31 mouse cellular contexts compared by ENCODE assay signal in genomic region chr19:29016204-29016765, GRCm38 (mm10). TPM values are rescaled to one million over a fixed set of nuclear protein-coding genes. Genes with fewer than 3 reads are reported as not detected.
A peak's percentile ranks its signal among the peaks of the same experiment; 100 is the strongest.
DNase-seq lines count a peak whose midpoint lies in the region; ATAC-seq and TF ChIP-seq lines count a peak whose summit lies in the region.
"Had no signal": no experiment of that assay in that cellular context is flagged by ENCODE, and none has a peak within 500 bp of the region (broad histone marks: within the 10 kb centered on the region; RNA-seq: fewer than 3 reads in every experiment).

No protein-coding gene starts in this region.

- TF ChIP-seq CTCF in kidney, postnatal 0 days (IDR thresholded peaks at IDR 0.05; ENCODE audit: low read depth), result no peak

- no peak overlapping the region for H3K4me2 ChIP-seq in kidney, postnatal 0 days (ENCODE audit: low read length)
- H3K4me2 ChIP-seq: embryonic facial prominence, embryonic 13.5 days; forebrain, embryonic 13.5 days; heart, embryonic 15.5 days; hindbrain, embryonic 15.5 days; intestine, embryonic 15.5 days; limb, embryonic 12.5 days; liver, embryonic 11.5 days; midbrain, embryonic 15.5 days; neural tube, embryonic 12.5 days had no signal

- H3K9me3 ChIP-seq in kidney, postnatal 0 days (replicated peaks; ENCODE audit: low read length), result no peaks in the 10 kb centered on the region
- H3K9me3 ChIP-seq: forebrain, embryonic 13.5 days; heart, embryonic 15.5 days; hindbrain, embryonic 15.5 days; intestine, embryonic 15.5 days; limb, embryonic 12.5 days; midbrain, embryonic 15.5 days; neural tube, embryonic 12.5 days had no signal

- H3K36me3 ChIP-seq in kidney, postnatal 0 days (ENCODE audit: insufficient read depth, low read length), result peaks cover 19% of the 10 kb centered on the region; the same call in 1 of the 2 replicates

- H3K27me3 ChIP-seq in kidney, postnatal 0 days (ENCODE audit: insufficient read depth, low read length), result no peaks in the 10 kb centered on the region
- H3K27me3 ChIP-seq: embryonic facial prominence, embryonic 13.5 days; forebrain, embryonic 13.5 days; heart, embryonic 15.5 days; hindbrain, embryonic 15.5 days; intestine, embryonic 15.5 days; limb, embryonic 12.5 days; midbrain, embryonic 15.5 days; neural tube, embryonic 12.5 days; Patski had no signal

- ATAC-seq in kidney, postnatal 0 days (replicated peaks; ENCODE audit: low FRiP score, low read depth), result no peak
- ATAC-seq: CD4-positive, CD25-positive, alpha-beta regulatory T cell, adult 4 months; forebrain, embryonic 13.5 days; intestine, embryonic 15.5 days; liver, postnatal 0 days; lung, postnatal 0 days; midbrain, embryonic 15.5 days; Patski had no signal

- no peak overlapping the region for H3K4me3 ChIP-seq in kidney, postnatal 0 days (replicated peaks; ENCODE audit: low read depth, low read length)
- H3K4me3 ChIP-seq: embryonic facial prominence, embryonic 13.5 days; forebrain, embryonic 13.5 days; heart, embryonic 15.5 days; hindbrain, embryonic 15.5 days; intestine, embryonic 15.5 days; limb, embryonic 12.5 days; midbrain, embryonic 15.5 days; neural tube, embryonic 12.5 days had no signal

- H3K27ac ChIP-seq in kidney, postnatal 0 days, result peak overlapping the region; percentile 50; the same call in 1 of the 2 replicates
- H3K27ac ChIP-seq: embryonic facial prominence, embryonic 13.5 days; forebrain, embryonic 13.5 days; hindbrain, embryonic 15.5 days; intestine, embryonic 15.5 days; macrophage; midbrain, embryonic 15.5 days; neural tube, embryonic 12.5 days had no signal

- no peak overlapping the region for H3K9ac ChIP-seq in kidney, postnatal 0 days (ENCODE audit: low read depth, low read length)
- H3K9ac ChIP-seq: embryonic facial prominence, embryonic 13.5 days; forebrain, embryonic 13.5 days; heart, embryonic 15.5 days; hindbrain, embryonic 15.5 days; intestine, embryonic 15.5 days; limb, embryonic 12.5 days; liver, postnatal 0 days; midbrain, embryonic 15.5 days; neural tube, embryonic 12.5 days had no signal

- no peaks in the 10 kb centered on the region for H3K4me1 ChIP-seq in kidney, postnatal 0 days (replicated peaks; ENCODE audit: insufficient read depth, low read length)
- H3K4me1 ChIP-seq: embryonic facial prominence, embryonic 13.5 days; forebrain, embryonic 13.5 days; hindbrain, embryonic 15.5 days; intestine, embryonic 15.5 days; midbrain, embryonic 15.5 days; neural tube, embryonic 12.5 days had no signal

- WGBS in kidney, postnatal 0 days, result 56% methylated on average over 5 of the region's 5 CpGs

- DNase-seq in heart, adult 11 months, result peak; percentile 13
- no peak for DNase-seq in heart, postnatal 4 days
- DNase-seq in kidney, postnatal 0 days (ENCODE audit: low spot score), result peak; percentile 74
- DNase-seq in kidney, postnatal 25 days, result no peak
- DNase-seq in adipocyte (ENCODE audit: low spot score), result peak; percentile 41
- peak; percentile 1 for DNase-seq in testis, postnatal 10 days (ENCODE audit: low spot score)
- no peak for DNase-seq in gastrocnemius, adult 18-20 months (ENCODE audit: low spot score)
- DNase-seq: adrenal gland, adult 2 months; cerebellum, adult 11-12 months; cerebellum, postnatal 14 days; gastrocnemius, postnatal 10 days; heart, adult 18-20 months; kidney, postnatal 10 days; liver, postnatal 0 days; right cerebral cortex, adult 18-20 months; right cerebral cortex, postnatal 4 days; thymus, adult 2 months had no signal

RNA-seq across cellular contexts. Expression of gene Cdc37l1, which starts 26.1 kb away (rescaled TPM):
- 10 to 100 TPM; 61.7 to 67.8 TPM for total RNA-seq in heart, postnatal 4 days (2021)
- 28.2 and 33.0 TPM in 2 replicates for polyA plus RNA-seq in kidney, postnatal 0 days (2015; fragmentation: Nextera tagmentation; extraction: Ambion mirVana)
- total RNA-seq in gastrocnemius, adult 18-20 months (2021), result 10 to 100 TPM; 42.2 to 43.5 TPM

RNA-seq across cellular contexts. Expression of gene Ak3, which starts 31.5 kb away (rescaled TPM):
- total RNA-seq in heart, postnatal 4 days (2021), result 10 to 100 TPM; 73.8 to 77.5 TPM
- 105 and 115 TPM in 2 replicates for polyA plus RNA-seq in kidney, postnatal 0 days (2015; fragmentation: Nextera tagmentation; extraction: Ambion mirVana)
- 10 to 100 TPM; 33.4 to 44.6 TPM for total RNA-seq in gastrocnemius, adult 18-20 months (2021)

RNA-seq across cellular contexts. Expression of gene 4430402I18Rik, which starts 48.7 kb away (rescaled TPM):
- total RNA-seq in heart, postnatal 4 days (2021), result 10 to 100 TPM; 16.1 to 19.5 TPM
- polyA plus RNA-seq in kidney, postnatal 0 days (2015; fragmentation: Nextera tagmentation; extraction: Ambion mirVana), result 9.0 and 10.3 TPM in 2 replicates
- total RNA-seq in gastrocnemius, adult 18-20 months (2021), result 1 to 10 TPM; 1.1 to 2.9 TPM
- total RNA-seq: hematopoietic stem cell, adult 5-6 weeks had no signal

RNA-seq across cellular contexts. Expression of gene Plpp6, which starts 52.5 kb away (rescaled TPM):
- 1 to 10 TPM; 6.6 to 7.0 TPM for total RNA-seq in heart, postnatal 4 days (2021)
- polyA plus RNA-seq in kidney, postnatal 0 days (2015; fragmentation: Nextera tagmentation; extraction: Ambion mirVana), result 16.6 and 19.7 TPM in 2 replicates
- 1 to 10 TPM; 1.5 to 1.8 TPM for total RNA-seq in gastrocnemius, adult 18-20 months (2021)

Comparison
In these comparisons a context has a peak if more than half of its experiments do, and no peak if none do; other contexts are left out.
1. DNase-seq: peak in heart, adult 11 months (single experiment), kidney, postnatal 0 days (single experiment), adipocyte (single experiment) and testis, postnatal 10 days (single experiment); none in heart, postnatal 4 days (single experiment), kidney, postnatal 25 days (0 of 2) and gastrocnemius, adult 18-20 months (single experiment).
2. RNA of gene 4430402I18Rik, which starts 48.7 kb away (total RNA-seq): 16.1 to 19.5 TPM in heart, postnatal 4 days; 1.1 to 2.9 TPM in gastrocnemius, adult 18-20 months; every median in the first group is over 4 times any median in the second.